Mouse (Mus musculus): ENCODE results near the gene Ltbp2. TPM values are rescaled to one million over a fixed set of nuclear protein-coding genes. Genes with fewer than 3 reads are reported as not detected.

Ltbp2 gene
- total RNA-seq, 2 experiments from 2014 or later = 0.32 to 0.60 TPM

GRCm38 (mm10) chr12:84772726-84773441 lies 103.4 kb downstream of the Ltbp2 start, which contains the start of the genes Npc2 and Isca2:
TSS of gene Npc2 (minus strand) at chr12:84773152.
TSS of gene Isca2 (plus strand) at chr12:84773251.
- intact Hi-C loops (cut with DNase I) = no loop called here
- DNase-seq (ENCODE audit: low spot score in 2 of 2) = peak; percentile 95 to 99

DNA sequence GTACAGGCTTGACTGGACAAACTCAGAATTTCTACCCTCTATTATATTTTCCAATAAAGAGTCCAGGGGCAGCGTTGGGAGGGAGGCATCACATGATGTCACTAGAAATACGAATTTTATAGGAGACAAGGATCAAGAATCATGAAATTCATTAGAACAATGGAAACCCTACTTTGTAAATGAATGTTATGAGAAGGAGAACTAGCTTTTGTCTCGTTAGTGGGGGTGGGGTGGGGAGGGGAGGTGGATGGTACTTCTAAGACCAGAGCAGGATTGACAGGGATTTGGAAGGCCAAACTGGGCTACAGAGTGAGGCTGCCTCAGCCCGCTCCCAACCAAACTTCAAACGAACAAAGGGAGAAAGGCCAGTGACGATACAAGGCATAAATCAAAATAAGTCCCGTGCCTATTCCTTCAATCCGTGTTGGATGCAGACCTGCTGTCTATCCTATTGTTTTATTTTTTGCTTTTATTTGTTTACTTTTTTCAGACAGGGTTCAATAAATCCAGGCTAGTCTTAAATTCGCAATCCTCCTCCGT lies 104.3 kb downstream of the Ltbp2 start:
- DNase-seq (ENCODE audit: low spot score in 2 of 2) = no peak
- intact Hi-C loops (cut with DNase I) = no loop called here

GRCm38 (mm10) chr12:84769624-84770023 lies 106.7 kb downstream of the Ltbp2 start:
- intact Hi-C loops (cut with DNase I) = no loop called here
- no peak for DNase-seq (ENCODE audit: low spot score in 2 of 2)

DNA sequence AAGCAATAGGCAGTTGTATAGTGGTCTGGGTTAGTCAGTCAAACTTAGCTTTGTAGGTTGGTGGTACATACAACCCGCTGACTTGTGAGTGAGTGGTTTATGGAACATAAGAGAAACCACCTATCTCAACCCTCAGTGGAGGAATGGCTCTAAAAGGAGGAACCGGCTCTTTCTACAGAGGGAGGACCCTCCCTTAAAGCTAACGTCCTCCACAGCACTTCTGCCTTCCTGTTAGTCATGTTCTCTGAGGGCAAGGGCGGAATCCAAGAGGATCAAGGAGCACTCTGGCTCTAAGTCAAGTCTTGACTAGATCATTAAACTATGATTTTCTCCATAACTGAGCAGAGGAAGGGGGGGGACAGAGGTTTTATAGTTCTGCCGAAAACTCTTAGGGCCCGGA lies 108.8 kb downstream of the Ltbp2 start:
- no peak for DNase-seq (ENCODE audit: low spot score in 2 of 2)
- intact Hi-C loops (cut with DNase I) = no loop called here

- DNase-seq (ENCODE audit: low spot score in 2 of 2) = no peak
- intact Hi-C loops (cut with DNase I) = no loop called here
These were observed 110.1 kb downstream of the Ltbp2 start for GRCm38 (mm10) chr12:84766113-84766735.

- intact Hi-C loops (cut with DNase I) = no loop called here
- DNase-seq (ENCODE audit: low spot score in 2 of 2) = no peak
These were observed 110.8 kb downstream of the Ltbp2 start for GRCm38 (mm10) chr12:84765506-84765905.

- intact Hi-C loops (cut with DNase I) = no loop called here
- peak in 1 of 2 experiments; percentile 39 for DNase-seq (ENCODE audit: low spot score in 2 of 2)
These were observed 111.6 kb downstream of the Ltbp2 start for GRCm38 (mm10) chr12:84764756-84765155.

- DNase-seq (ENCODE audit: low spot score in 2 of 2) = no peak
- intact Hi-C loops (cut with DNase I) = no loop called here
These were observed 112.6 kb downstream of the Ltbp2 start for GRCm38 (mm10) chr12:84763577-84764218.

- DNase-seq (ENCODE audit: low spot score in 2 of 2) = no peak
- intact Hi-C loops (cut with DNase I) = no loop called here
These were observed 113.8 kb downstream of the Ltbp2 start for GRCm38 (mm10) chr12:84762532-84762931.

DNA sequence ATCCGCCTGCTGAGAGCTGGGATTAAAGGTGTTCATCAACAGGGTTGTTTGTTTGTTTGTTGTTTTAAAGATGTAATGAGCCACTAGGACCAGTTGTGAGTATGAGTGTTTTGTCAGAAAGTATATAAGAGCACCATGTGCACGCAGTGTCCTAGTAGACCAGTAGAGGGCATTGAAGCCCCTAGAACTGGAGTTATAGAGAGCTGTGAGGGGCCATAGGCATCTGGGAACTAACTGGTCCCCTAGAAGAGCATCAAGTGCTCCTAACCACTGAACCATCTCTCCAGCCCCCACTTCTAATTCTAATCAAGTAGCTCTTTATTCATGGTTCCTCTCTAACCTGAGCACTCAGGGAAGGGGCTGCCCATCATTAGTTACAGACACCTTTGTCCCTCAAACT lies 117.3 kb downstream of the Ltbp2 start:
- no peak for DNase-seq (ENCODE audit: low spot score in 2 of 2)

DNA sequence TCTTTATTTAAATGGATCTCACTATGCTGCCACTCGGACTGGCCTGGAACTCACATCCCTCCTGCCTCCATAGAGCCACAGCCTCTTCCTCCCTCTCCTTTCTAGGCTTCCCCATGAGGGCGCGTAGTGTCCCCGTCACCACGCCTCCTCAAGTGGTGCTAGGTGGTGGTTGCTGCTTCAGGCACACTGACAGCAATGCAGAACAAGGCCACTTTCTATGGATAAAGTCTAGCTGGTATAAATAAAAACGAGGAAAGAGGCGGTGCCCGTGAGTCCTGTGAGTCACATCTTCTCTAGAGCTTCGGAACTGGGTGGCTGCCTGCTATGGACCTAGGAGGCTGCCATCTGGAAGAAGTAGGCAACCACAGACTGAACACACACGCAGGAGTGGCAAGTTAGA lies 120.3 kb downstream of the Ltbp2 start:
- DNase-seq (ENCODE audit: low spot score in 2 of 2) = peak; percentile 49 to 95
- intact Hi-C loops (cut with DNase I) = no loop called here

More for the DNA sequence above, 117.3 kb downstream of the Ltbp2 start:
- intact Hi-C loops (cut with DNase I) = no loop called here

DNA sequence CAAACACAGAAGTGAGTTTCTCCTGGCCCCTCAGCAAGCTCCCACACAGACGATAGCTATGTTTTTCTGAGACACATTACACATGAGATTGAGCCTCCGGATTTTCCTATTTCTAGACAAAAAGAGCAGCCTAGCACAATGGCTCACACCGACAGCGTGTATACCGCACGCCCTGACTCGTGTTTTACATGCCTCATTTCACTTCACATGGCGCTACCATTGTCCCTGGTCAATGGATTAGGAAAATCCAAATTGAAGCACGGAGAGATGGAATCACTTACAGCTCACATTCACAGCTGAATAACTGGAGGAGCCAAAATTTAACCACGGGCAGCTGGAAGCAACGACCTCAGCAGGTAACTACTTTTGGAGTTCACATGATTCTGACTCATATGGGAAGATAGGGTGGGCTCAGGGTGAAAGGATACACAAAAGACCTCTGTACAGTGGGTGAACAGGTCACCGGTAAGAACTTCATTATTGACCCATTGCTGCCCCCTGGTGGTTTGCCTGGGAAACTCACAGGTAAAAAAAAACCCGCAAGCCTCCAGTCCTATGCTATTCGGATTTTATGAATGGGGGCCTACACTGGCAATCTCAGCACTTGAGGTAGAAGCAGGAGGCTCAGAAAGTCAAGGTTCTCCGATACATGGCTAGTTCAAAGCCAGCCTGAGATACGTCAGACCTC lies 121.2 kb downstream of the Ltbp2 start:
- intact Hi-C loops (cut with DNase I) = loop anchor here (1.0 kb wide), 1 partner anchor 101 kb away; no protein-coding TSS in a partner anchor
- peak; percentile 39 to 41 for DNase-seq (ENCODE audit: low spot score in 2 of 2)

GRCm38 (mm10) chr12:84752131-84752977 lies 124.0 kb downstream of the Ltbp2 start:
- intact Hi-C loops (cut with DNase I) = loop anchor here (5.0 kb wide), 1 partner anchor 80 kb away; no protein-coding TSS in a partner anchor

DNA sequence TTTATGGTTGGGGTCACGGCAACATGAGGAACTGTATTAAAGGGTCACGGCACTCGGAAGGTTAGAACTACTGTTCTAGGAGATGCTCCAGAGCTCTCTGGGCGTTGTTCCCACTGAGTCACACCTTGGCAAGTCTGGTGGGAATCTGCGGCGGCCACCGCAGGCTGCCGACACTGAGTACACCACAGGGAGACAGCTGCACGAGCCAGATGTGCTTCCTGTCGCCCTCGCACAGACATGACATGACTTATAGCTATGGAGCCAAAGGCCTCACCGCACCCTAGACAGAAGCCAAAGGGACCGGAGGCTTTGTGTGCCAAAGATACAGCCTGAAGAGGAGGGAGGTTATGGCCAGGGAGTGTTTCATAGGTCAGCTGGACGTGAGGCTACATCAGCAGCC lies 125.7 kb downstream of the Ltbp2 start:
- intact Hi-C loops (cut with DNase I) = loop anchor here (5.0 kb wide), 1 partner anchor 78 kb away; no protein-coding TSS in a partner anchor
- no peak for DNase-seq (ENCODE audit: low spot score in 2 of 2)

More at GRCm38 (mm10) chr12:84752131-84752977, 124.0 kb downstream of the Ltbp2 start:
- DNase-seq (ENCODE audit: low spot score in 2 of 2) = peak; percentile 32 to 37

GRCm38 (mm10) chr12:84748134-84748533 lies 128.2 kb downstream of the Ltbp2 start:
- DNase-seq (ENCODE audit: low spot score in 2 of 2) = no peak
- intact Hi-C loops (cut with DNase I) = no loop called here

DNA sequence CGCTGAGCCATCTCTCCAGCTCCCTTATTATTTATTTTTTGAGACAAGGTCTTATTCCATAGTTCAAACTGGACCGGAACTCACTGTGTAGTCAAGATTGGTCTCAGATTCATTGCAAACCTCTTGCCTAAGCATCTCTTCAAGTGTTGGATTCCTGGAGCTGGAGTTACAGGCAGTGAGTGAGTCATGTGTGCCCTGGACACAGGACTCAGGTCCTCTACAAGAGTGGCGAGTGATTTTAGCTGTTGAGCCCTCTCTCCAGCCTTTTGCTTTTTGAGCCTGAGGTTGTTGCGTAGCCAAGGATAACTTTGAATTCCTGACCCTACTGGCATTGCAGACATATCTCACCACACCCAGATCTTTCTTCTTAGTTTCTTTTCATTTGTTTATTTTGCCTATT lies 130.6 kb downstream of the Ltbp2 start:
- intact Hi-C loops (cut with DNase I) = no loop called here

DNA sequence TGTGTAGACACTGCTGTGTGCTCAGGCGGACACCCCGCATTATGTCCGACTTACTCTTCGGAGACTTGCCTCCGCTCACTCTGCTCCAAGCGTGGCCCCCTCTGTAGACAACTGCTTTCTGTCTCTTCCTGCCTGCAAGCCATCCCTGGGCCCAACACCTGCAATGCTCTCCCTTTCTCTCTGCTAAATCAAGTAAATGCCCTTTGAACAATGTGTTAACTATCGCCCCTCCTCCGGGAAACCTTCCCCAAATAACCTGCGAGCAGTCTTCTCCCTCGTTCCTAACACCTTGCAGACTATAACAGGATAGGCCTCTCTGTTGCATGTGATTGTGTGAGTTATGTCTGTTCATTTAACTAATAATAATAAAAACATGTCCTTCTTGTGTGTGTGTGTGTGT lies 132.8 kb downstream of the Ltbp2 start:
- intact Hi-C loops (cut with DNase I) = no loop called here

More for the DNA sequence above, 130.6 kb downstream of the Ltbp2 start:
- no peak for DNase-seq (ENCODE audit: low spot score in 2 of 2)

DNA sequence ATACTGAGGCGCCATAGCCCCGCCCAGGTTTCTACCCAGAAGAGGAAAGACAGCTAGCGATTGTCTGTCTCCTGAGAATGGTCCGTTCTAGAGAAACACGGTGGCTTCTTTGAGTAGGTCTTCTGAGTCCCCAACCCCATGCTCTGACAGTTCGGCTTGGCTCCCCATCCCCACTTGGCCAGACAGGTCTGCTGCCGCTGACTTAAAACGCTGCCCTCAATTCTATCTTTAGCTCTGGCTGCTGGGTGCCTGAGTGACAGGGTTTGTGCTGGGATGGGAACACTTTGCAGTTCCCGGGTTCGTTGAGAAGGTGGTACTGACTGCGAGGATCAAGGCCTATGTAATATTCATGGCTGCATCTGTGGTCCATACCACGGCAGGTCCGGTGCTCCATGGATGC lies 143.0 kb downstream of the Ltbp2 start:
- intact Hi-C loops (cut with DNase I) = no loop called here

More for the DNA sequence above, 132.8 kb downstream of the Ltbp2 start:
- no peak for DNase-seq (ENCODE audit: low spot score in 2 of 2)

More for the DNA sequence above, 143.0 kb downstream of the Ltbp2 start:
- no peak for DNase-seq (ENCODE audit: low spot score in 2 of 2)
